Mouse (Mus musculus): ENCODE results near the gene Celf1.
"Not testable (repeated sequence)": the region's sequence is repeated elsewhere in the genome, so short reads cannot be mapped to it uniquely, and the experiment has no call there.

Celf1 gene

GRCm38 (mm10) chr2:90940233-90941229, at the start of gene Celf1:
Gene Celf1, plus strand, starts transcription at chr2:90940382.
- DNase-seq (ENCODE audit: low read depth, low spot score): peak; percentile 90

DNA sequence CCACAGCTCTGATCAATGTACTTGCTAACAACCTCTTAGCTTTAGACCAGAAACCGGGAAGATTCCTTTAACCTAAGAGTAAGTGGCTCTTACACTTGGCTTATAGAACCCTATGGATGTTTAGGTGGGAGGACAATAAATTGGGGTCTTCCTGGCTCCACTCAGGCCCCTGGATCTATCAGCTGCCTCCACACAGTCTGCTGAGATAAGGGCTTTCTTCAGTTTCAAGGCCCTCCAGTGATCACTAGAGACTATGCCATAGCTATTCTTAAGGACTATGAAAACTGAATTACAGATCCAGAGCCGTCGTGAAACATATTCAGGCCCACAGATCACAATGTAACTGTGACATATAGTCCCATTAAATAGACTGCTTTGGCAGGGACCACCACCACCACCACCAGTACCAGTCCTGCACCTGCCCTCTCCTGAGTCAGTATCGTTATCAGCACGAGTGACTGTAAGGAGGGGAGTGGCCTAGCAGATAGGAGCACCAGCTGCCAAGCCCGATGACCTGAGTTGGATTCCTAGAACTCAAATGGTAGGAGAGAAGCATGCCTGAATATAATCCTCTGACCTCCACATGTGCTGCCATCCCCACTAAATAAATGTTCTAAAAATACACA, 46.4 kb upstream of the Celf1 start:
- no peak for DNase-seq (ENCODE audit: low read depth, low spot score)

GRCm38 (mm10) chr2:90894299-90894677, 45.9 kb upstream of the Celf1 start:
- not testable (repeated sequence) for DNase-seq (ENCODE audit: low read depth, low spot score)

GRCm38 (mm10) chr2:90903398-90903797, 36.8 kb upstream of the Celf1 start:
- DNase-seq (ENCODE audit: low read depth, low spot score): no peak

- peak; percentile 96 for DNase-seq (ENCODE audit: low read depth, low spot score)
These were observed 35.9 kb upstream of the Celf1 start, which contains the start of the genes Kbtbd4 and Ndufs3 for GRCm38 (mm10) chr2:90904076-90904855. Gene Kbtbd4, plus strand, starts transcription at chr2:90904740. Gene Ndufs3, minus strand, starts transcription at chr2:90904827.

DNA sequence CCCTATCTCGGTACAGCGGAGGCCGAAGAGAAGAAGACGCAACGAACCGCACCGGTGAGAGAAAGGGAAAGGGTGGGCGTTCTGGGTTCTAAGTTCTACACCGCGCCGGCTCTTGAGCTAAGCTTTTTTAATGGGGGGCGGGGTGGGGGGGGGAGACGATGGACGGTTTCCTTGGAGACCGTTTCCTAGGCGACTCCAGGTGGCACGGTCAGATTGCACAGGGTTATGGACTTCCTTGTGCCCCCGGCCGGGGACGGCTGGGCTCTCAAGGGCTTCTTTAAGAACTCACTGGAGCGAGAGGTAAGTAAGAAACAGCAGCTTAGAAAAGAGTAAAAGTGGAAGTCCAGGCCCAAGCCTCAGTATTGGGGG, 35.3 kb upstream of the Celf1 start:
- no peak for DNase-seq (ENCODE audit: low read depth, low spot score)

- DNase-seq (ENCODE audit: low read depth, low spot score): no peak
These were observed 33.5 kb upstream of the Celf1 start for GRCm38 (mm10) chr2:90906721-90907120.

DNA sequence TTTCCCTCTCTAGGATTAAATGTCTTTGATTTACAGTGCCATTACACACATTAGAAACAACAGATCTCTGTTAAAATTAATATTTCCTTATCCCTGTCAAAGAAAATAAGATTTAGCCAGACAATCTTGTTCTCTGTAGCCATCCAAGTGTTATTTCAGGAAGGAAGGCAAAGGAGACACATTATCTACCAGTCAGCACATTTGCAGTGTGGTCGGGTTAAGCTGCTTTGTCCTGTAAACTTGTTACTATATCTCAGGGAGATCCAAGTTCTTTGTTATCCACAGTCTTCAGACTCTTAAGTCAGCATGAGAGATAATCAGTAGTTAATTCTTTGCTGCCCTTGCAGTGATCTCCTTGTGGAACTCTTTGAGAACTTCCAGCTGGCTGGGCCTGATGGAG, 29.3 kb upstream of the Celf1 start:
- DNase-seq (ENCODE audit: low read depth, low spot score): no peak

DNA sequence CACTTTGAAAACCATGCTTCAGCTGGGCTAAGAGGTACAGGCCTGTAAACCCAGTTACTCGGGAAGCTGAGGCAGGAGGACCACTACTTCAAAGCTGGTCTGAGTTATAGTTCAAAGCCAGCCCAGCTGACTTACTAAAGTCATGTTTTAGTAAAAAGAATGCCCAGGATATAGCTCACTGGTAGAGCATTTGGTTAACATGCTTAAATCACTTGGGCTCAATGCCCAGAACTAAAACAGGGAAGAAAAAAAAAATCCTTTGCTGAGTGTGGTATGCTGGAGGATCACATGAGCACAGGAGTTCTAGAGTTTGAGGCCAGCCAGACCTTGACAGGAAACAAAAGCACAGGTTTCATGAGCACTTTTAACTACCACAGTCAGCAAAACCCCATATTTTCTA, 28.5 kb upstream of the Celf1 start:
- DNase-seq (ENCODE audit: low read depth, low spot score): no peak

- DNase-seq (ENCODE audit: low read depth, low spot score): no peak
These were observed 26.5 kb upstream of the Celf1 start for GRCm38 (mm10) chr2:90913671-90914070.

- DNase-seq (ENCODE audit: low read depth, low spot score): no peak
These were observed 24.7 kb upstream of the Celf1 start for GRCm38 (mm10) chr2:90915516-90915915.

GRCm38 (mm10) chr2:90916560-90917232, 23.5 kb upstream of the Celf1 start:
- DNase-seq (ENCODE audit: low read depth, low spot score): no peak

DNA sequence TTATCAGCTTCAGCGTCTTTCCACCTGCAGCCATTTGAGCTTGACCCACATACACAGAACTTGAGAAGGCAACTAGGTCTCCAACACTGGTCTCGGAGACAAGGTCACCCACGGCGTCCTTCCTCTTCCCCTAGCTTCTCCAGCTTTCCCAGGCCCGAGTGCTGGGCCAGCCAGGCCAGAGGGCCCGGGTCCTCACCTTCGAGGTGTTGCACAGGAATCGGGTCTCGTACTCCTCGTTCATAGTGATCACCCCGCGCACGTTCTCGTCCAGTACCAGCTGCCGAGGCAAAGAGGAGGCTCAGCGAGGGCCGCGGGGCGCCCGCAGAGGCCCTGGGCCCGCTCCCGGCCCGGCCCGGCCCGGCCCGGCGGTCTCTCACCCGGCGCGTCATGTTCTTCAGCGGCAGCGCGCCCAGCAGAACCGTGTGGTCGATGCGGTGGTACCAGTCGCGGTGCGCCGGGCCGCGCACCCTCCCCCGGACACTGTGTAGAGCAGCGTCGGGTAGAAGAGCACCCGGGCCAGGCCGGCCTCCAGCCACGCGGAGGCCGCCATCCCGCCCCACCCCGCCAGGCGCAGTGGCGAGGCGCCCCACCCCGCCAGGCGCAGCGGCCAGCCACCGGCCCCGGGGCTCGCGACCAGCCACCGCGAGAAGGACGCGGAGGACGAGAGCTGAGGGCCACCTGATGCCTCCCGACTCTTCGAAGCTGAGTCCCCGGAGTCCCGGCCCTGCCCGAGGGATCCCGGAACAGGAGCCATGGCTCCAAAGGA, 22.8 kb upstream of the Celf1 start:
- DNase-seq (ENCODE audit: low read depth, low spot score): peak; percentile 77

DNA sequence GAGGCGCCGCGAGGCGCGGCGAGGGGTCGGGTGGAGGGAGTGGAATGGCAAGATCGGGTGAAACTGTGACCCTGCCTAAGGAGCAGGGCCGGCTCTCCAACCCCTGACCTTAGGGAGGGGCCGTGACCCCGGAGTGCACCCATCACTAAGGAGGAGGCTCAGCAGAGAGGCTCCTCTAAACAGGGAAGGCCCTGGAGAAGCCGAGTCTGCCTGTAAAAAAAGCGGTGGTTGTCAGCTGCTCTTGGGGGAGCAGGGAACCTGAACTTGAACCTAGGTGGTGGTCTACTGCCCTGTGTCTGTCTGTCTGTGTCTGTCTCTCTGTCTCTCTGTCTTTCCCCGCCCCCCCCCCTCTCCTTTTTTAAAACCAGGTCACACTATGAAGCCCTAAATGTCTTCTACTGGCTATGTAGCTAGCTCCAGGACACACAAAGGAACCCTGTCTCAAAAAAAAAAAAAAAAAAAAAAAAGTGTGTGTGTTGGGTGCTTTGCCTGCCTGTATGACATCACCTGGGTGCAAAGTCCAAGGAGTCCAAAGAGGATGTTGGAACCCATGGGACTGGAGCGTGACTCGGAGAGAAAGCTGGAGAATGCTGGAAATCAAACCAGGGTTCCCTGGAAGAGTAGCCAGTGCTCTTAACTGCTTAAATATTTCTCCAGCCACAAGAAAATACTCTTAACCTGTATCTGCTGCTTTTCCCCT, 22.0 kb upstream of the Celf1 start:
- peak; percentile 17 for DNase-seq (ENCODE audit: low read depth, low spot score)

GRCm38 (mm10) chr2:90921178-90921577, 19.0 kb upstream of the Celf1 start:
- no peak for DNase-seq (ENCODE audit: low read depth, low spot score)

GRCm38 (mm10) chr2:90922636-90923035, 17.5 kb upstream of the Celf1 start:
- DNase-seq (ENCODE audit: low read depth, low spot score): no peak

DNA sequence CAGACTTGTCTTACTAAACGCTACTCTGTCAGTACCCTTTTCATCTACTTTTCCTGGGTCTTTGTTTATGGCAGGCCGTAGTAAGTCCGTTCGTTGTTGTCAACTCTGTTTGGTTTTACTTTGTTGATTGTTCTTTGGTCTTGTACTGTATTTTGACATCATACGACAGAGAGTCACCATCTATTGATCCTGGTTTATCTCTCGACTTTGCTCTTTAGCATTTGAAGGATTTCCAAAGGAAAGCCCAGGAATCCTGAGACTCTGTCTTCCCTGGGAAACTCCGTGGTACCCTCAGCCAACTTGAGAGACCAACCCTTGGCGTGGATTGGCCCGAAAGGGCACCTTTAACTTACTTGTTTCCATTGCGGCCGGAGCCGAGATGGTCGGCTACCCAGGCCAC, 11.6 kb upstream of the Celf1 start:
- no peak for DNase-seq (ENCODE audit: low read depth, low spot score)

DNA sequence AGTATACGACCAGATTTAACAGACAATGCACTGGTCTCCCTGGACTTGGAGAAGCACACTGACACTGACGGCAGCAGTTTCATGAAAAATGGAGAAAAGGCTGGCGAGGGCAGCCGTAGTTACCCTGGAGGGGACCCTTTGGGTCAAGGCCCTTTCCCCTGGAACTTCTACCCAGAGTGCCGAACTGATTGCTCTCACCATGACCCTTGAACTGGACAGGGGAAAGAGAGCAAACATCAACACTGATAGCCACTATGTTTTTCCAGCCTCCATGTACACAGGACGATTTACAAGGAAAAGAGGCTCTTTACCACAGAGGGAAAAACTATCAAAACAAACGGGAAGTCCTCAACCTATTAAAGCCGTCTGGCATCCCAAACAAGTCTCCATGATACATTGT, 8.4 kb upstream of the Celf1 start:
- no peak for DNase-seq (ENCODE audit: low read depth, low spot score)

DNA sequence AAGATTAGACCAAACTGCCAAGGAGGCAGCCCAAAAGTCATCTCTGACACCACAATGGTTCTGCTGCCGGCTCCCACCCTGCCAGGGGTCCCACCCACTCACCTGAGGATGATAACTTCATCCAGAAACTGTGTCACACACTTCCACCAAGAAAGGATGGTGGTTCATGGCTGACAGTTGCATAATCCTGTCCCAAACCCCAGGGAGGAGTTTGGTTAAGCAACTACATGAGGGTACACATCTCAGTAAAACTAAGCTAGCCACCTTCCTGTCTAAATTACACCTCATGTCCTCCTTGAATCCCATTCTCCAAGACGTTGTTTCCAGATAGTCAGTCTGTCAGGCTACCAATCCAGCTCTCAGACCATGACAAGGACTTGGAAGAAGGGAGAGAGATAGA, 7.9 kb upstream of the Celf1 start:
- DNase-seq (ENCODE audit: low read depth, low spot score): no peak

DNA sequence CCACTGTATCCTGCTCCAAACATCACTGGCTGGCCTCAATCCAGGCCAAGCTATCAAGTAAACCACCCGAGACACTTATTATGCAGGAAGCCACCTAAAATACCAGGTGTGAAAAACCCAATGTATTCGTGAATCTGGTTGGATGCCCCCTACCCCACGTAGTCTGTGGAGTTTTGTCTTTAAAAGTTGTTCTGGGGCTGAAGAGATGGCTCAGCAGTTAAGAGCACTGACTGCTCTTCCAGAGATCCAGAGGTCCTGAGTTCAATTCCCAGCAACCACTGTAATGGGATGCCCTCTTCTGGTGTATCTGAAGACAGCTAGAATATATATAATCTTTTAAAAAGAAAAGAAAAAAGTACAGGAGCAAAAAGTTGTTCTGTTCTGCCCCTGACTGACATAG, 1.8 kb upstream of the Celf1 start:
- no peak for DNase-seq (ENCODE audit: low read depth, low spot score)

All from ZHBTc4 (cell line).